Mouse (Mus musculus) lung, embryonic 14.5 days (tissue): ENCODE data around the gene Alg12. TPM values are rescaled to one million over a fixed set of nuclear protein-coding genes. Genes with fewer than 3 reads are reported as not detected.

Source experiments
- ATAC-seq: fragments of 200-750 bp; cut with Nextera tagmentation; 2 replicates; pipeline ENCODE4 v1.8.0; 2017; ENCODE audit warnings: mild to moderate bottlenecking, moderate TSS enrichment, moderate library complexity; ENCODE audit not compliant: insufficient read depth
- DNase-seq: peaks from one replicate; pipeline ENCODE4 v3.0.0-alpha.2; 2015
- H3K27ac ChIP-seq: fragments of 300-500 bp; sonication (generic); 2 replicates; pipeline ENCODE4 v1.5.1; 2014; ENCODE audit warnings: low read depth, mild to moderate bottlenecking, moderate library complexity
- H3K27me3 ChIP-seq: fragments of 300-500 bp; sonication (generic); 2 replicates; pipeline ENCODE4 v1.6.1; 2014; ENCODE audit warnings: low read length, control low read depth; ENCODE audit not compliant: insufficient read depth
- H3K36me3 ChIP-seq: fragments of 300-500 bp; sonication (generic); 2 replicates; pipeline ENCODE4 v1.6.1; 2014; ENCODE audit warnings: control low read depth; ENCODE audit not compliant: insufficient read depth
- H3K4me1 ChIP-seq: fragments of 300-500 bp; sonication (generic); 2 replicates; pipeline ENCODE4 v1.6.1; 2014; ENCODE audit warnings: antibody characterized with exemption, control low read depth; ENCODE audit not compliant: insufficient read depth
- H3K4me2 ChIP-seq: fragments of 300-500 bp; sonication (generic); 2 replicates; pipeline ENCODE4 v1.6.1; 2014; ENCODE audit warnings: mild to moderate bottlenecking
- H3K4me3 ChIP-seq: fragments of 300-500 bp; sonication (generic); 2 replicates; pipeline ENCODE4 v1.5.1; 2014; ENCODE audit warnings: low read depth, low read length
- H3K9ac ChIP-seq: fragments of 300-500 bp; sonication (generic); 2 replicates; pipeline ENCODE4 v1.6.1; 2014
- H3K9me3 ChIP-seq: fragments of 300-500 bp; sonication (generic); 2 replicates; pipeline ENCODE4 v1.6.1; 2016; ENCODE audit warnings: low read depth, low read length, control low read depth
- CTCF ChIP-seq: IDR thresholded peaks from 2 replicates; pipeline ENCODE4 v1.5.1; 2016; ENCODE audit warnings: antibody characterized with exemption, low read depth
- WGBS: fragments of 180-500 bp; shearing (Covaris S2); extraction: QIAGEN DNeasy Blood & Tissue Kit; methylation state at CpG from one replicate; pipeline ENCODE4 v1.1.7; 2014; 5-methylcytosine and 5-hydroxymethylcytosine counted together
- polyA plus RNA-seq: library from polyadenylated mRNA; unstranded; fragments of >200 nt; fragmentation: Nextera tagmentation; extraction: Ambion mirVana; gene quantifications from 2 replicates; pipeline ENCODE4 v1.2.1, GENCODE M21; 2014

Alg12 gene
- polyA plus RNA-seq, 1 experiment from 2014 or later, result 13.3 TPM

- Histone ChIP-seq H3K27ac (no peak overlapping the region), H3K27me3 (no peaks in the 10 kb centered on the region), H3K4me2 (no peak overlapping the region), H3K9me3 (no peaks in the 10 kb centered on the region), H3K9ac (no peak overlapping the region), H3K4me3 (no peak overlapping the region), H3K4me1 (no peaks in the 10 kb centered on the region), H3K36me3 (peaks cover 28% of the 10 kb centered on the region)
- TF ChIP-seq CTCF, result peak; percentile 94
- 56% methylated on average over 17 of the region's 17 CpGs for WGBS
- ATAC-seq (peak; percentile 92), DNase-seq (peak; percentile 95)
Observed at GRCm38 (mm10) chr15:88828800-88829705, 9.9 kb upstream of the Alg12 start.

- peak; percentile 65 for TF ChIP-seq CTCF
Observed at GRCm38 (mm10) chr15:88827991-88828799, 9.1 kb upstream of the Alg12 start.

DNA sequence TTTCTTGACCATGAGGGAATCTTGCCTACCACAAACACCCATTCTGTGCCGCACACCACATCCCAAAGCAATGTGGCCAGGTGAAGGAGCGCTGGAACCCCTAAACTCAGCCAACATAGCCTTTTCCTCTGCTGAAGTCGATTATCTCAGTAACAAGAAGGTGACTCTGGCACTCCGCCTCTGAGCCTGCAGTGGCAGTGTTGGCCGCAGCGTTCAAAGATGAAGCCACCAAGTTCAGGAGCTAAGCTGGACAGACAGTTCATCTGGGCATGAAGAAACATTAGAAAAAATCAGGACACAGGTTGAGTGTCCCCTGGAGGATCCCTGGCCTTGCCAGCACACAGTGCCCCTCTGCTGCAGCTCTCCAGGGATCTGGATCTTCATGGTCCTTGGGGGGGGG, 8.3 kb upstream of the Alg12 start:
- H3K27me3 ChIP-seq, result no peaks in the 10 kb centered on the region
- DNase-seq (no peak), ATAC-seq (no peak)
- H3K4me3 ChIP-seq, result no peak overlapping the region
- H3K4me2 ChIP-seq, result no peak overlapping the region
- H3K27ac ChIP-seq, result no peak overlapping the region
- no peaks in the 10 kb centered on the region for H3K4me1 ChIP-seq
- no peaks in the 10 kb centered on the region for H3K9me3 ChIP-seq
- H3K9ac ChIP-seq, result no peak overlapping the region
- WGBS, result 86% methylated on average over 6 of the region's 6 CpGs
- peaks cover 44% of the 10 kb centered on the region for H3K36me3 ChIP-seq
- TF ChIP-seq CTCF, result no peak

More at GRCm38 (mm10) chr15:88827991-88828799, 9.1 kb upstream of the Alg12 start:
- peak; percentile 75 for DNase-seq
- Histone ChIP-seq H3K4me1 (no peaks in the 10 kb centered on the region), H3K9ac (no peak overlapping the region), H3K4me2 (no peak overlapping the region), H3K27ac (no peak overlapping the region), H3K9me3 (no peaks in the 10 kb centered on the region), H3K36me3 (peaks cover 36% of the 10 kb centered on the region), H3K27me3 (no peaks in the 10 kb centered on the region), H3K4me3 (no peak overlapping the region)
- peak; percentile 59; the same call in 1 of the 2 replicates for ATAC-seq
- 20% methylated on average over 9 of the region's 9 CpGs for WGBS

- Histone ChIP-seq H3K4me1 (0 out of 2 replicates have a peak, but pooled peaks cover 6% of the 10 kb centered on the region), H3K27me3 (no peaks in the 10 kb centered on the region), H3K4me2 (no peak overlapping the region), H3K36me3 (peaks cover 56% of the 10 kb centered on the region), H3K4me3 (no peak overlapping the region), H3K9ac (no peak overlapping the region), H3K27ac (no peak overlapping the region), H3K9me3 (no peaks in the 10 kb centered on the region)
- DNase-seq, result no peak
- 90% methylated on average over 5 of the region's 5 CpGs for WGBS
- TF ChIP-seq CTCF, result no peak
- no peak for ATAC-seq
Observed at GRCm38 (mm10) chr15:88823376-88823775, 4.3 kb upstream of the Alg12 start.

- Histone ChIP-seq H3K27me3 (no peaks in the 10 kb centered on the region), H3K4me3 (no peak overlapping the region), H3K4me1 (0 out of 2 replicates have a peak, but pooled peaks cover 8% of the 10 kb centered on the region), H3K4me2 (no peak overlapping the region), H3K27ac (no peak overlapping the region), H3K9me3 (no peaks in the 10 kb centered on the region), H3K9ac (no peak overlapping the region), H3K36me3 (peaks cover 53% of the 10 kb centered on the region)
- WGBS, result 92% methylated on average over 7 of the region's 7 CpGs
- ATAC-seq, result no peak
- no peak for DNase-seq
- TF ChIP-seq CTCF, result no peak
Observed at GRCm38 (mm10) chr15:88822513-88822912, 3.4 kb upstream of the Alg12 start.

GRCm38 (mm10) chr15:88821403-88821802, 2.3 kb upstream of the Alg12 start:
- ATAC-seq (no peak), DNase-seq (no peak)
- Histone ChIP-seq H3K9ac (no peak overlapping the region), H3K9me3 (no peaks in the 10 kb centered on the region), H3K4me1 (0 out of 2 replicates have a peak, but pooled peaks cover 8% of the 10 kb centered on the region), H3K4me3 (no peak overlapping the region), H3K27ac (no peak overlapping the region), H3K36me3 (peaks cover 50% of the 10 kb centered on the region), H3K4me2 (no peak overlapping the region), H3K27me3 (no peaks in the 10 kb centered on the region)
- no peak for TF ChIP-seq CTCF
- WGBS, result 83% methylated on average over 7 of the region's 7 CpGs

DNA sequence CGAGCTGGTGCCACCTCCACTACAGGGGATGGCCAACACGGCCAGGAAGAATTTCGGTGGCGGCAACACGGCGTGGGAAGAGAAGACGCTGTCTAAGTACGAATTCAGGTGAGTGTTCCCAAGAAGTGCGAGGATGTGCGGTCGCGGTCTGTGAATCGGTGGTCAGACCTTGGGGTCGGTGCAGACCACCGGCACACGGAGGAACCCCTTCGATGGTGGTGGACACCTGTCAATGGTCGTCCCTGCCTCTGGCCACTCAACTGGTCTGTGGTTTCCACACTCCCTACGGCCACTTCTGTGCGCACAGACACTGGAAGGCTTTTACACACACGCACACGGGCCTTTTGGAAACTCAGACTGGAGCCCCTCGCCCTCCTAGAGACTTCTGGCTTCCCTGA, 787 bp upstream of the Alg12 start:
- peak overlapping the region; percentile 92 for H3K4me2 ChIP-seq
- no peak overlapping the region for H3K27ac ChIP-seq
- peak overlapping the region; percentile 85 for H3K9ac ChIP-seq
- H3K36me3 ChIP-seq, result peaks cover 49% of the 10 kb centered on the region
- ATAC-seq (no peak), DNase-seq (no peak)
- no peak for TF ChIP-seq CTCF
- no peaks in the 10 kb centered on the region for H3K9me3 ChIP-seq
- peak overlapping the region; percentile 82 for H3K4me3 ChIP-seq
- H3K4me1 ChIP-seq, result 0 out of 2 replicates have a peak, but pooled peaks cover 8% of the 10 kb centered on the region
- WGBS, result 1% methylated on average over 23 of the region's 23 CpGs
- H3K27me3 ChIP-seq, result no peaks in the 10 kb centered on the region
